Mouse (Mus musculus) cerebral cortex, adult 2 months (tissue): Measurements from ENCODE around the gene Spen.

Experiments
- WGBS: fragments of 180-500 bp; shearing (Covaris S2); methylation state at CpG from one replicate; pipeline ENCODE4 v1.1.7; 2018; 5-methylcytosine and 5-hydroxymethylcytosine counted together

Gene Spen

GRCm38 (mm10) chr4:141530979-141531378 lies 7.4 kb downstream of the Spen start:
- WGBS = 70% methylated on average over 15 of the region's 15 CpGs

- WGBS = 75% methylated on average over 11 of the region's 11 CpGs
Measured at GRCm38 (mm10) chr4:141528938-141529337, 9.5 kb downstream of the Spen start.

DNA sequence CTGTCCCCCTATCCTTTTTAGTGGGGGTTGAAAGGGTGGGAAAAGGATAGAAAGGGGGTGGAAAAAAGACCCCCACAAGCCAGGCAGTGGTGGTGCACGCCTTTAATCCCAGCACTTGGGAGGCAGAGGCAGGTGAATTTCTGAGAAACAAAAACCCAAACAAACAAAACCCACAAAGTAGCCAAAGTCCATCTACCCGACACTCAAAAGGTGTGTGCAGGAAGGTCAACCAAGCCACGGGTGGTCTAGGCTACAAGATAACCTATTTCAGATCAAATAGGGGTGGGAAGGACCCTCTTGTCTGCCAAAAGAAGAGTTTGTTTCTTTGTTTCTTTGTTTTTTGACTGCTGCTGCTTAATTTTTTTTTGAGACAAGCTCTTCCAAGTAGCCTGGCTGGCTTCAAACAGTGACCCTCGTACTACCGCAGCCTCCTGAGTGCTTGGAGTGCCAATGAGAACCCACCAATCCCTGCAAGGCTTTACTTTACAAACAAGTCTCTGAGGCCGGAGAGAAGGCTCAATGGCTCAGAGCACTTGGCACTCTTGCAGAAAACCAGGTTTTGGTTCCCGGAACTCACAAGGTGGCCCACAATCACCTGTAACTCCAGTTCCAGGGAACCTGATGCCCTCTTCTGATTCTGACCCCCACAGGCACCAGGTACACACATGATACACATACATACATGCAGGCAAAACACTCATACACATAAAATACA lies 11.3 kb downstream of the Spen start:
- 77% methylated on average over 7 of the region's 7 CpGs for WGBS

DNA sequence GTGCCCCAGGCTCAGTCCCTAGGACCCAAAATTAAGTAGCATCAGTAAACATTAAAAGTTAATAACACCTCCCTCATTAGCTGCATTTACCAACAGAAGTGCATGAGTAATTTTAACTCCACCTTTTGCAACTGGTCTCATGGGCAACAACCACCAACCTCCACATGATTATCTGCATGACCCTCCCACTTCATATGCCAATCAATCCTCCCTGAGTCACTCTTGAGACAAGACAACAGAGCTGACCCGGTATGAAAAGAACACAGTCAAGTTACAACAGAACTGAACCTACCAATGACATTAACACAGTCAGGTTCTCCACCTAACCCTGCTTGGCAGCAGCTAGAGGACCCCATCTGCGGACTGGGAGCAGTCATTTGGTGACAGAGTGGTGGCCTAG lies 12.5 kb downstream of the Spen start:
- 79% methylated on average over 2 of the region's 2 CpGs for WGBS

DNA sequence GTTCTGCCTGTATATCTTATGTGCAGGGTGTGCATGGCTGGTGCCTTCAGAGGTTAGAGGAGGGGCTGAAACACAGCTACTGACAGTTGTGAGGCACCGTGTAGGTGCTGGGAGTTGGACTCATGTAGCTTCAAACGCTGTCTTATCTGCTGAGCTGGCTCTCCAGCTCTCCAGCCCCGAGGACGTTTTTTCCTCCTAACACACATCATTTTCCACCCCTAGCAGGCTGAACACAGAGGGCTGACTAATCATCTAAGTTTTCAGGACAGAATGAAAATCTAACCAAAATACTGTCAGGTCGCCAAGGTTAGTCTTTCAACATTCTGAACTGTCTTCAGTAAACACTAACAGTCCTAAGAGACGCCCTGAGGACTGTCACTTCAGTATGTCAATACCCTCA lies 13.7 kb downstream of the Spen start:
- 29% methylated on average over 6 of the region's 6 CpGs for WGBS

GRCm38 (mm10) chr4:141523128-141523527 lies 15.3 kb downstream of the Spen start:
- 42% methylated on average over 11 of the region's 11 CpGs for WGBS

DNA sequence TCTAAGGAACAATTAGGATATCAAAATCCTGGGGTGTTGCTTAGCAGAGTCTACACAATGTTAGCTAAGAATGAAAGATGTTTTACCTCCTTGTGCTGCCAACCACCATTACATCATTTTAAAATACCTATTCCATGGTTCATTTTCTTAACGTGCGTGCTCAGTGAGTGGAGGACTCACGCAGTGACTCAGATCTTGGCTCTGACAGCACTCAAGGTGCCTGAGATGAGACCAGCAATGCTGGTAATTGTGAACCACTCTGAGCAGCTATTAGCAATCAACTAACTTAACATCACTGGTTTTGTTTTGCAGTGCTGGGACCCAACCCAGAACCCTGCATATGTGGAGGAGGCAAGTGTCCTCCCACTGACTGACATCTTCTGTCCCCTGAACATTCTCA lies 20.0 kb downstream of the Spen start:
- WGBS = 44% methylated on average over 3 of the region's 3 CpGs

DNA sequence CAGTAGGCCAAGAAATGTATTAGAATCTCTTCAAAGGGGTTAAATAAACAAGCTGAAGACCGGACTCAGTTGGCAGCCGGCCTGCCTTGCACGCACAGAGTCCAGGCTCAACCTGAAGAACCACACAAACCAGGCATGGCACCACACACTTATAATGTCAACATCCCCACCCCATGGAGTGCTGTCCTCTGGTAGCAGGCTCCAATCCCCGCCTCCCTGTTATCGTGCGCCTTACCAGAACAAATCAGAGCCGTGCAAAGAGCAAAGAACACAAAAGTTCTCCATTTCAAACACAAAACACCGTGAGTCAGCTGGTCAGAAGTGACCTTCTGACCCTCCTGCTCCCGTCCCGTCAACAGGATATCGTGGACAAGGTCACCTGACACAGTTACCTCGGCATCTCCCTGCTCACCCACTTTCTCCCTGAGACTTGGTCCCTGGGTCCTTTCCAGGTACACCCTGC lies 24.2 kb downstream of the Spen start:
- 55% methylated on average over 12 of the region's 12 CpGs for WGBS

DNA sequence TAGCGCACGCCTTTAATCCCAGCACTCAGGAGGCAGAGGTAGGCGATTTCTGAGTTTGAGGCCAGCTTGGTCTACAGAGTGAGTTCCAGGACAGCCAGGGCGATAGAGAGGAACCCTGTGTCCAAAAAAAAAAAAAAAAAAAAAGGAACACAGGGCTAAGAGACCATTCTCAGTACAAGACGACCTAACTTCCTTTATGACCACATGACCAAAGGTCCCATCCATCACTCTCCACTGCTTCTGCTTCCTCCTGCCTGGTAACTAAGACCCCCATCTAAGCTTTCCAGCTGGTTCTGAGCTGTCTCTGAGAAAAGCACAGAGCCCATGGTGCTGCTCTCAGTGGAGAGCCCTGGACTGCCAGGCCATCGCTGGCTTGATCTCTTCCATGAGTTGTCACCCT lies 26.3 kb downstream of the Spen start:
- WGBS = 56% methylated on average over 6 of the region's 6 CpGs

DNA sequence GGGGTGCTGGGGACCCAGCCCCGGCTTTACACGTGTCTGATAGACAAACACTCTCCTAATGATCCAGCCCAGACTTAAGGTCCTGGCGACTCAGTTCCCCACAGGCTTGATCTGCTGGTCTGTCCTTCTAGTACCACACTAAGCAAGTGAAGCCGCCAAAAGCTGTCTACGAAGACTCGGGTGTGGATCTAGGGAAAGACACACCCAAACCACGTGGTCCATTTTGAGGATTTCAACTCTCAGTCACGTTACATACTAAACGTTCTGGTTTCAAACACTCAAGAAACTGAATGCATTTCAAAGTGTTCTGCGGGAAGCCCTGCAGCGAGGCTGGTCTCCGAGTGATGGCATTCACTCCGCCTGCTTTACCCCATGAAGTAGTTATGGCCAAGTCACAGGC lies 27.9 kb downstream of the Spen start:
- 73% methylated on average over 13 of the region's 13 CpGs for WGBS

DNA sequence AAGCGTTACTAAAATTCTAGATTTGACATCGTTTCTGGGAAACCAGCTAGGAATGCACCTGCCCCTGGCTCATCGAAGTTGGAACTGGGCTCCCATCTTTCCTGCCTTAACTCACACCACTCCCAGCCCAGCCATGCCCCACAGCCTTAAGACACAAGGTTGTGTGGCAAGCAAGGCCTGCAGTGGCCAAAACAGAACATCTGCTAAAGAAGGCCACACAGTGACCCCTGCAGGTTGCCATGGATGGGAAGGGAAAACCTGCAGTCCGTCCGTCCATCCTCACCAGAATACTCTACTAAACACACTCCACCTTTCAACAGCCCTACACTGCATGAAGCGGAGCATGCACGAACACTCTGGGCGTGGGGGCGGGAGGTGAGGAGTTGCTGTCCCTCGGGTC lies 31.5 kb downstream of the Spen start:
- WGBS = 50% methylated on average over 10 of the region's 10 CpGs

DNA sequence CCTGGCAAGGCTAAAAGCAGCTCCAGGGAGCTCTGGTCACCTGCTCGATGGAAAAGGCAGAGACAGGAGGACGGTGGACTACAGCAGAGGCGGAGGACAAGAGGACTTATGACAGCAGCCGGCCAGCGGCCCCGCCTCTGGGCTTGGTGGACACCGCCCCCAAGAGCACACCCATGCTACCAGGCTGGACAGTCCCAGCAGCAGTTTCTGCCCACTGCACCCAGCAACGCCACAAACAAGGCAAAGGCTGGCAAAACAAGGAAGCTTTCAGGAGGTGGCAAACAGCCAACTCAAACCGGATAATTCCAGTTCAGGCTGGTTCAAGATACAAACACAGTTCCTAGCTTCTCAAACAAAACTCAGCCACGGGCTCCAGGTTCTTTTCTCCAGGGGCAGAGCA lies 32.0 kb downstream of the Spen start:
- 9% methylated on average over 10 of the region's 10 CpGs for WGBS

- 89% methylated on average over 11 of the region's 11 CpGs for WGBS
Measured at GRCm38 (mm10) chr4:141505810-141506209, 32.6 kb downstream of the Spen start.

DNA sequence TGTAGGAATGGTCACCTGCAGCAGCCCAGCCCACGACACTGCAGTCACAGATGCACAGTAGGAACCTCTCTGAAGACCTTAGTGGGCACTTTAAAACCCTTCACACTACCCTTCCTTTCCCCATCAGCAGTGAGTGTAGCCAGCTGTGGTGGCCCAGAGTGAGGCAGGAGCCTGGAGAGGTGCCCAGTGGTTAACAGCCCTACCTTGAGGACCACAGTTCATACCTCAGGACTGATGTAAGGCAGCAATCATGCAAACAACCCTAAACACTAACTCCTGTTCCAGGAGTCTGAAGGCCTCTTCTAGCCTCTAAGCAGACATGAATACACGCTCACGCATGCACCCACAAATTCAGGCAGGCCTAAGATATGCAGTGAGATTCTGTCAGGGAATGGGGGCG lies 33.9 kb downstream of the Spen start:
- 83% methylated on average over 4 of the region's 4 CpGs for WGBS

DNA sequence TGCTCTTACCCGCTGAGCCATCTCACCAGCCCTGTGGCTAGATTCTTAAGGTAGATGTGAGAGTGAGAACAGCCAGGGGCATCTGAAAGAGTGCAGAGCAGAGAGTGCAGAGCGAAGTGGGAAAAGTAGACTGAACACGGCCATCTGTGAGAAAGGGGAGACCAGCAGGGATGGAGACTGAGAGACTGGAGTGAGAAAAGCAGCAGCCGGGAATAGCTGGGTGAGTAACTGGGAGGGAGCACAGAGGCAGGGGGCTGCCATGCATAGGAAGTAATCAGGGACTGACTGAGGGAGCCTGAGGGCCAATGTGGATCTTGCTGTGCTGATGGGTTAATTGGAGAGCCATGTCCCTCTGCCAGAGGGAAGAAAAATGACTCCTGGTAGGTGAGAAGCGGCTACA lies 35.7 kb downstream of the Spen start:
- 45% methylated on average over 5 of the region's 5 CpGs for WGBS

- 30% methylated on average over 5 of the region's 5 CpGs for WGBS
Measured at GRCm38 (mm10) chr4:141501058-141501457, 37.3 kb downstream of the Spen start.

- 41% methylated on average over 4 of the region's 4 CpGs for WGBS
Measured at GRCm38 (mm10) chr4:141500637-141501036, 37.8 kb downstream of the Spen start.

GRCm38 (mm10) chr4:141488670-141489069 lies 49.7 kb downstream of the Spen start:
- 86% methylated on average over 4 of the region's 4 CpGs for WGBS

DNA sequence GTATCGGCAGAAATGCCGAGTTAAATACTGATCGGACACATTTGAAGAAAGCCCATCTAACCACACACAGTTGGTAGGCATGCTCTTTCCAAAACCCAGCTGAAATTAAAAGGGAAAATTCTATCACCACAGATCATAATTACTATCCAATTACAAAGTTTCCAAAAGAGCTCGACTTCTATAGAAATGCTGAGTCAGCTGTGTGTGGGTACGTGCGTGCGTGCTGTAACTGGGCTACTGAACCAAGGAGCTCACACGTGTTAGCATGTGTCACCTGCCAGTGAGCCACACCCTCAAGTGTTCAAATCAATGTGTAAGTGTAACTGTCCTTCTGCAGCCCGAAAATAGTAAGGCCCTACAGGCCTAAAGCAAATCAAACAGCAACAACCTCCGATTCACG lies 50.8 kb downstream of the Spen start:
- 79% methylated on average over 11 of the region's 11 CpGs for WGBS

DNA sequence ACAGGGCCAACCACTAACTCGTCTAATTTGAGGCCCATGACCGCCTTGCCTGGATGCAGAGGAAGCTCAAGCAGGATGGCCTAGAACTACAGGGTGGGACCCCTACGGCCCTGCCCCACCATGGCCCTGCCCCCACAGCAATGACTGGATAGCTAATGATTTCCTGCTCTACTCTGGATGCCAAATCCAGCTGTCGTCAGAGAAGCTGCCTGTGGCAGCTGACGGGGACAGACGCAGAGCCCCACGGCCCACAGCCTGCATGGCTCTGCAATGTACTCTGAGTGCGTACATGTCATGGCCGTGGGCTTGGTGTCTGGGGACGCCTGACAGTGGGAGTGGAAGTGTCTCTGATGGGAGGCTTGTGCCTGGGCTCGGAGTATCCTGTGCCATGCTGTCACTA lies 54.3 kb downstream of the Spen start:
- 70% methylated on average over 11 of the region's 11 CpGs for WGBS

GRCm38 (mm10) chr4:141479411-141479810 lies 59.0 kb downstream of the Spen start:
- 72% methylated on average over 8 of the region's 8 CpGs for WGBS

DNA sequence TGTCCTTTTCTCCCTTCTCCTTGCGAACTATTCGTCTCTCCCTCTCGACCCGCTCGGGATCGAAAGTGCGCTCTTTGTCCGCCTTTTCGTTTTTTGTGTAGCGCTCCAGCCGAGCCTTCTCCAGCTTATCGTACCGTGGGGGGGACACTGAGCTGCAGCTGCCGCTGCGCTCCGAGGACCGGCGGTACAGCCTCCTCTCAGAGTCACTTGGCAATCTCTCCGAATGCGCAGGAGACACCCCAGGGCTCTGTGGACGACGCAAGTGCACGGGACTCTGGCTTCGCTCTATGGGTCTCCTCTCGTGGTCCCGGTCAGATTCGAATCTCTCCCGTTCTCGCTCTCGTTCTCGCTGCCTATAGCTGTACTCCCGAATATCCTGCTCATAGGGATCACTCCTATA lies 59.6 kb downstream of the Spen start:
- WGBS = 77% methylated on average over 32 of the region's 32 CpGs

GRCm38 (mm10) chr4:141478225-141478624 lies 60.2 kb downstream of the Spen start:
- 41% methylated on average over 23 of the region's 23 CpGs for WGBS

DNA sequence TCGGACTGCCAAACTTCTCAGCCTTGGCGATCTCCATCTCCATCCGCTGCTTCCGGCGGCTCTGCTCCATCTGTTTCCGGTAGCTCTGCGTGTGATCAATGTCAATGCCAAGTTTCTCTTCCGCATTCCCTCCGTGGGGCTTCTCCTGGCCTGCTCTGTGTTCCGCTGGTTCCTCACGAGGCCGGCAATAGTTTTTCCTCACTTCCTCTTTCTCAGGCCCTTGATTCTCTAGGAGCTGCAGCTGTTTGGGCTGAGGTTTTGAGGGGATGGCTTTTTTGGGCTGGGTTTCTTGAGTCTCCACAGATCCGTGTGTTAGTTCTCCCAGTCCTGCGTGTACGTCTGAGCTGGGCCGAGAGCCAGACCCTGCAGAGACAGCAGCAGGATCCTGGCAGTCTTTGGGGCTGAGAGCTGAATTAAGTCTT lies 60.7 kb downstream of the Spen start:
- 23% methylated on average over 16 of the region's 16 CpGs for WGBS
